Mouse (Mus musculus) embryonic fibroblast, embryonic 13.5 days (primary cell): ENCODE data around the gene Fthl17b.

Experiments
- CTCF ChIP-seq: IDR thresholded peaks from 2 replicates; pipeline ENCODE4 v1.5.1; 2011; ENCODE audit warnings: mild to moderate bottlenecking, control low read depth, low read length, moderate library complexity, borderline replicate concordance; ENCODE audit not compliant: insufficient read depth
- POLR2A ChIP-seq: IDR thresholded peaks from 2 replicates; pipeline ENCODE4 v1.6.1; 2011; ENCODE audit warnings: low read depth, mild to moderate bottlenecking, control low read depth, low read length, moderate library complexity

DNA sequence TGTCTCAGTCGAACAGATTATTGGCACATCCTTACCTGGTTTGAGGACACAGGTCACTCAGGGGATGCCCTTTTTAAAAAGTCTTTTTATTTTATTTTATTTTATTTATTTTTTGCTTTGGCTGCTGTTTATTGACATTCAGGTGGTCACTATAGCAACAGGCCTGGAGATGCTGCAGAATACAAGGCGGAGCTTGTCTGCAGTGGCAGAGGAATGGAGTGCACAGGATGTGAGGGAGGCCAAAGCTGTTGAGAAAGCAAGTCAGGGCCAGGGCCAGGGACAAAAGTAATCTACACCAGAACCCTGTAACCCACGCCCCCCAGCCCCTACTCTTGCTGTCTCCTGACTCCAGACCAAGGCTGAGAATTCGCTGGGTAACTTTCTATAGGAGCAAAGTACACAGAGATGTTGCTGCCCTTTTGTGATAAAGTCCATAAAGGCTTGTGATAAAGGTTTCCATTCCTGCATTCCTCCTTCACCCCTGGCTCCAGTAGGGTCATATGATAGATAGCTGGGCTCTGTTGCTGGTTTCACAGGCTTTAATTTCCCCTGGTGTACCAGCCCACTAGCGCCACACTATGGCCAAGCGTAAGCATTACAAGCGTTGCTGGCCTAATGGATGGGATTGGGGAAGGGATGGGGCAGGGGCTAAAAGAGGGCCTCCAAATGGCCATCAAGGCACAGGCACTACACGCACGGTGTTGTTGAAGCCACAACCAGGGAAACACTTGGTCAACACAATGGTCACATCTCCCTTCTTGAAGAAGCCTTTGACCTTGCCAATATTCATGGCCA, 40.8 kb downstream of the Fthl17b start:
- TF ChIP-seq POLR2A (no peak), CTCF (no peak)
